Mouse (Mus musculus) small intestine, adult 2 months (tissue): ENCODE measurements around the gene Aldh4a1.

Experiments
- CTCF ChIP-seq: fragments of 200-500 bp; IDR thresholded peaks from 2 replicates; pipeline ENCODE4 v1.5.1; 2012; ENCODE audit warnings: low read depth, mild to moderate bottlenecking, control low read depth, inconsistent platforms, low read length, moderate library complexity, mixed read lengths; ENCODE audit not compliant: insufficient replicate concordance, insufficient read length; ENCODE audit errors: extremely low read depth
- POLR2A ChIP-seq: fragments of 200-500 bp; IDR thresholded peaks from 2 replicates; pipeline ENCODE4 v1.6.1; 2012; ENCODE audit warnings: low read depth, mild to moderate bottlenecking, control low read depth, inconsistent platforms, low read length, moderate library complexity

DNA sequence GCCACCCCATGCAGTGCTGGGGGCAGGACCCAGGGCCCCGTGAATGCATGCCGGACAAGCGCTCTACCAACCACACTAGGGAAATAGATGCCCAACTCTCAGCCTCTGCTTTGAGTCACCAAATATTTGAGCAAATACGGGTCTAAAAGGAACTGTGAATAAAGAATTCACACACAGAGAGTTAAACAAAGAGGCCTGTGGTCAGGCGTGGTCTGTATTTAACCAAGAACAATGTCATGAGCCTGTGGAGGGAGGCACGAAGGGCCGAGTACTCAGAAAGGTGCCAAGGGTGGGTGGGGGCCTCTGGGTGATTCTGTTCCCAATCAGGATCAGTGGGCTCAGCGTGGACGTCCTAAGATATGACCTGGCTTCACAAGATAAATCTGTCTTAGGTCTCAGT lies 65.4 kb downstream of the Aldh4a1 start:
- TF ChIP-seq CTCF (no peak), POLR2A (no peak)
